Mouse (Mus musculus) embryonic facial prominence, embryonic 14.5 days (tissue): ENCODE data around the gene Slc38a9. TPM values are rescaled to one million over a fixed set of nuclear protein-coding genes. Genes with fewer than 3 reads are reported as not detected.

Source experiments
- ATAC-seq: fragments of 200-750 bp; cut with Nextera tagmentation; 2 replicates; pipeline ENCODE4 v1.8.0; 2017; ENCODE audit warnings: low read depth, moderate number of reproducible peaks, moderate TSS enrichment
- DNase-seq: peaks from one replicate; pipeline ENCODE4 v3.0.0-alpha.2; 2015; ENCODE audit warnings: low spot score
- H3K27ac ChIP-seq: fragments of 300-500 bp; sonication (generic); replicated peaks from 2 replicates; pipeline ENCODE4 v1.5.1; 2014; ENCODE audit warnings: low read depth, mild to moderate bottlenecking, low read length, moderate library complexity
- H3K27me3 ChIP-seq: fragments of 300-500 bp; sonication (generic); replicated peaks from 2 replicates; pipeline ENCODE4 v1.6.1; 2014; ENCODE audit warnings: low read length; ENCODE audit not compliant: control insufficient read depth, insufficient read depth
- H3K36me3 ChIP-seq: fragments of 300-500 bp; sonication (generic); 2 replicates; pipeline ENCODE4 v1.6.1; 2014; ENCODE audit warnings: low read length, mixed read lengths; ENCODE audit not compliant: control insufficient read depth, insufficient read depth
- H3K4me1 ChIP-seq: fragments of 300-500 bp; sonication (generic); 2 replicates; pipeline ENCODE4 v1.6.1; 2014; ENCODE audit warnings: antibody characterized with exemption, low read length; ENCODE audit not compliant: control insufficient read depth, insufficient read depth
- H3K4me2 ChIP-seq: fragments of 300-500 bp; sonication (generic); 2 replicates; pipeline ENCODE4 v1.6.1; 2014; ENCODE audit warnings: low read depth, mild to moderate bottlenecking, low read length, moderate library complexity, mixed read lengths
- H3K4me3 ChIP-seq: fragments of 300-500 bp; sonication (generic); 2 replicates; pipeline ENCODE4 v1.5.1; 2014; ENCODE audit warnings: low read depth, mild to moderate bottlenecking, low read length
- H3K9ac ChIP-seq: fragments of 300-500 bp; sonication (generic); 2 replicates; pipeline ENCODE4 v1.6.1; 2014; ENCODE audit warnings: low read depth, mild to moderate bottlenecking, low read length, moderate library complexity, mixed read lengths
- H3K9me3 ChIP-seq: fragments of 300-500 bp; sonication (generic); 2 replicates; pipeline ENCODE4 v1.6.1; 2016; ENCODE audit warnings: low read length; ENCODE audit not compliant: control insufficient read depth
- WGBS: fragments of 180-500 bp; shearing (Covaris S2); extraction: QIAGEN DNeasy Blood & Tissue Kit; methylation state at CpG from one replicate; pipeline ENCODE4 v1.1.7; 2014; 5-methylcytosine and 5-hydroxymethylcytosine counted together
- polyA plus RNA-seq: library from polyadenylated mRNA; unstranded; fragments of >200 nt; fragmentation: Nextera tagmentation; extraction: Ambion mirVana; gene quantifications from 2 replicates; pipeline ENCODE4 v1.2.1, GENCODE M21; 2014

The Slc38a9 gene
- polyA plus RNA-seq, 1 experiment from 2014 or later, result 13.8 TPM

- 70% methylated on average over 13 of the region's 13 CpGs for WGBS
- Histone ChIP-seq H3K4me3 (no peak overlapping the region), H3K4me1 (no peaks in the 10 kb centered on the region), H3K36me3 (peaks cover 10% of the 10 kb centered on the region), H3K9ac (no peak overlapping the region), H3K4me2 (no peak overlapping the region), H3K27me3 (no peaks in the 10 kb centered on the region), H3K9me3 (no peaks in the 10 kb centered on the region), H3K27ac (no peak overlapping the region)
- ATAC-seq, result no peak
- no peak for DNase-seq
Observed at GRCm38 (mm10) chr13:112671708-112672107, 11.2 kb downstream of the Slc38a9 start.

GRCm38 (mm10) chr13:112672797-112673196 lies 12.2 kb downstream of the Slc38a9 start:
- no peak overlapping the region for H3K4me2 ChIP-seq
- H3K4me3 ChIP-seq, result no peak overlapping the region
- no peaks in the 10 kb centered on the region for H3K4me1 ChIP-seq
- WGBS, result 84% methylated on average over 6 of the region's 6 CpGs
- peaks cover 10% of the 10 kb centered on the region for H3K36me3 ChIP-seq
- no peak overlapping the region for H3K27ac ChIP-seq
- no peak for ATAC-seq
- DNase-seq, result no peak
- no peaks in the 10 kb centered on the region for H3K9me3 ChIP-seq
- no peaks in the 10 kb centered on the region for H3K27me3 ChIP-seq
- H3K9ac ChIP-seq, result no peak overlapping the region

GRCm38 (mm10) chr13:112673899-112674447 lies 13.4 kb downstream of the Slc38a9 start:
- Histone ChIP-seq H3K27ac (no peak overlapping the region), H3K27me3 (no peaks in the 10 kb centered on the region), H3K4me2 (no peak overlapping the region), H3K9ac (no peak overlapping the region), H3K9me3 (no peaks in the 10 kb centered on the region), H3K36me3 (peaks cover 10% of the 10 kb centered on the region), H3K4me3 (no peak overlapping the region), H3K4me1 (no peaks in the 10 kb centered on the region)
- ATAC-seq (peak; percentile 88), DNase-seq (peak; percentile 95)
- 10% methylated on average over 9 of the region's 9 CpGs for WGBS

DNA sequence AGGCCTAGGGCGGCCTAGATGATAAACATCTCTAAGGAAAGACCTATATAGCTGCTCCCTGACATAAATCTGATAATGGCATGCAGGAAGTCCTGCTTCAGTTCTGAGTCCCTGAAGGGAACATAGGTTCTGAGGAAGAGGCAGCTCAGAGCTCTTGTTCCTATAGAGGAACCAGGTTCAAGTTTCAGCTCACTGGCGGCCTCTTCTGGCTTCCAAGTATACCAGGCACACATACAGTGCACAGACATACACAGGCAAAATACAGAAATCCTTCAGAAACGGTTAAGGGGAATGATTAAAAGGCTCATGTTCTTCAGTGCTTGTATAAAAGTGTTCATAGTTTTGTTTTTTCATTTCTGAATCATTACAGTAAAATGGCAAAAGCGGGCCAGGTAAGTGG lies 17.6 kb downstream of the Slc38a9 start:
- 95% methylated on average over 4 of the region's 4 CpGs for WGBS
- ATAC-seq, result no peak
- H3K9me3 ChIP-seq, result no peaks in the 10 kb centered on the region

DNA sequence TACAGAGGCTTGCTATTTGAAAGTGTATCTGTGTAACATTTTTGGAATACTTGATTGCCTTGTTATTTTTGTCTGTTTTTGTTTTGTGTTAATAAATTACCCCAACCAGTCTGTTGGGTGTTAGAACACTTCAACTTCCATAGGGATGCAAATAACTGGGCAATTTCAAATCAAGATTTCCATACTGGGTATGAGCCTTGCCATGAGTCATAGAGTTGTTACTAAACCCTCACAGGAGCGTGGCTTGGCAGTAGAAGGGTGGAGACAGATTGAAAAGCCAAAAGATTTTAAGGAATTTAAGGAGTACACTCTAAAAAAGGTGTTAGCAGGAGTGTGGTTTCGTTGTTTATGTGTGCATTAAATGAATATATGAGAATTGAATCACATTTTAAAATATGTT lies 22.8 kb downstream of the Slc38a9 start:
- Histone ChIP-seq H3K27ac (no peak overlapping the region), H3K4me1 (no peaks in the 10 kb centered on the region; the same call in 1 of the 2 replicates), H3K27me3 (no peaks in the 10 kb centered on the region), H3K9ac (no peak overlapping the region), H3K36me3 (no peaks in the 10 kb centered on the region), H3K4me2 (no peak overlapping the region), H3K9me3 (no peaks in the 10 kb centered on the region), H3K4me3 (no peak overlapping the region)
- 73% methylated on average over 2 of the region's 2 CpGs for WGBS
- ATAC-seq, result no peak
- no peak for DNase-seq

More for the DNA sequence above, 17.6 kb downstream of the Slc38a9 start:
- Histone ChIP-seq H3K36me3 (no peaks in the 10 kb centered on the region), H3K27ac (no peak overlapping the region), H3K4me2 (no peak overlapping the region), H3K4me3 (no peak overlapping the region), H3K4me1 (no peaks in the 10 kb centered on the region), H3K9ac (no peak overlapping the region), H3K27me3 (no peaks in the 10 kb centered on the region)
- no peak for DNase-seq

DNA sequence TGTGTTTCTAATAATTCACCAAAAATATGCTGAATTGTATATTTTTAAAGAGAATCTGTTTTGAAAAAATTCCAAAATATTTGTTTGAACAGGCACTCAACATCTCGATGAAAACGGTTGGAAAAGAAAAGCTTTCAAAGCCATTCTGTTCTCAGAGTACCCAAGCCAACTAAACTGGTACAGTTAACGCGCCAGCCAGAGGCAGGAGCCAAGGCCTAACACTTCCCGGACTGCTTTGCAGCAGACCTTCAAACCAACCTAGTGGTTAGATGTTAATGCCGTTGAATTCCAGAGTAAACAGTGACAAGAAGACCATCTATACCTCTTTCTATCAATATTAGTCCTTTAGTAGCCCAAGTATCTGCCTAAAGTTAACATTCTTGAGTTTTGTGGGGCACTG lies 23.4 kb downstream of the Slc38a9 start:
- H3K4me2 ChIP-seq, result no peak overlapping the region
- H3K4me1 ChIP-seq, result no peaks in the 10 kb centered on the region; the same call in 1 of the 2 replicates
- ATAC-seq (no peak), DNase-seq (no peak)
- H3K36me3 ChIP-seq, result no peaks in the 10 kb centered on the region
- H3K9me3 ChIP-seq, result no peaks in the 10 kb centered on the region
- H3K27ac ChIP-seq, result no peak overlapping the region
- 75% methylated on average over 6 of the region's 6 CpGs for WGBS
- no peak overlapping the region for H3K4me3 ChIP-seq
- H3K27me3 ChIP-seq, result no peaks in the 10 kb centered on the region
- H3K9ac ChIP-seq, result no peak overlapping the region

- no peaks in the 10 kb centered on the region for H3K27me3 ChIP-seq
- no peak overlapping the region for H3K9ac ChIP-seq
- H3K4me1 ChIP-seq, result no peaks in the 10 kb centered on the region; the same call in 1 of the 2 replicates
- ATAC-seq (no peak), DNase-seq (no peak)
- H3K27ac ChIP-seq, result no peak overlapping the region
- H3K9me3 ChIP-seq, result no peaks in the 10 kb centered on the region
- H3K4me2 ChIP-seq, result no peak overlapping the region
- no peaks in the 10 kb centered on the region for H3K36me3 ChIP-seq
- no peak overlapping the region for H3K4me3 ChIP-seq
- WGBS, result 87% methylated on average over 2 of the region's 2 CpGs
Observed at GRCm38 (mm10) chr13:112686155-112686554, 25.6 kb downstream of the Slc38a9 start.

- no peak for DNase-seq
- no peak overlapping the region for H3K4me3 ChIP-seq
- no peak overlapping the region for H3K27ac ChIP-seq
- peaks cover 6% of the 10 kb centered on the region; the same call in 1 of the 2 replicates for H3K9me3 ChIP-seq
- no peaks in the 10 kb centered on the region for H3K4me1 ChIP-seq
- H3K9ac ChIP-seq, result no peak overlapping the region
- 90% methylated on average over 10 of the region's 10 CpGs for WGBS
- H3K36me3 ChIP-seq, result no peaks in the 10 kb centered on the region; the same call in 1 of the 2 replicates
- ATAC-seq, result no peak
- H3K4me2 ChIP-seq, result no peak overlapping the region
- H3K27me3 ChIP-seq, result no peaks in the 10 kb centered on the region
Observed at GRCm38 (mm10) chr13:112692870-112693553, 32.5 kb downstream of the Slc38a9 start.
